Mouse (Mus musculus) embryo, embryonic 10.5 days (tissue): ENCODE measurements around the gene Osbpl8.
"Not testable (repeated sequence)": the region's sequence is repeated elsewhere in the genome, so short reads cannot be mapped to it uniquely, and the experiment has no call there.

Source experiments
- DNase-seq: peaks from one replicate; pipeline ENCODE4 v3.0.0-alpha.2; 2015; ENCODE audit warnings: low spot score

The Osbpl8 gene

DNA sequence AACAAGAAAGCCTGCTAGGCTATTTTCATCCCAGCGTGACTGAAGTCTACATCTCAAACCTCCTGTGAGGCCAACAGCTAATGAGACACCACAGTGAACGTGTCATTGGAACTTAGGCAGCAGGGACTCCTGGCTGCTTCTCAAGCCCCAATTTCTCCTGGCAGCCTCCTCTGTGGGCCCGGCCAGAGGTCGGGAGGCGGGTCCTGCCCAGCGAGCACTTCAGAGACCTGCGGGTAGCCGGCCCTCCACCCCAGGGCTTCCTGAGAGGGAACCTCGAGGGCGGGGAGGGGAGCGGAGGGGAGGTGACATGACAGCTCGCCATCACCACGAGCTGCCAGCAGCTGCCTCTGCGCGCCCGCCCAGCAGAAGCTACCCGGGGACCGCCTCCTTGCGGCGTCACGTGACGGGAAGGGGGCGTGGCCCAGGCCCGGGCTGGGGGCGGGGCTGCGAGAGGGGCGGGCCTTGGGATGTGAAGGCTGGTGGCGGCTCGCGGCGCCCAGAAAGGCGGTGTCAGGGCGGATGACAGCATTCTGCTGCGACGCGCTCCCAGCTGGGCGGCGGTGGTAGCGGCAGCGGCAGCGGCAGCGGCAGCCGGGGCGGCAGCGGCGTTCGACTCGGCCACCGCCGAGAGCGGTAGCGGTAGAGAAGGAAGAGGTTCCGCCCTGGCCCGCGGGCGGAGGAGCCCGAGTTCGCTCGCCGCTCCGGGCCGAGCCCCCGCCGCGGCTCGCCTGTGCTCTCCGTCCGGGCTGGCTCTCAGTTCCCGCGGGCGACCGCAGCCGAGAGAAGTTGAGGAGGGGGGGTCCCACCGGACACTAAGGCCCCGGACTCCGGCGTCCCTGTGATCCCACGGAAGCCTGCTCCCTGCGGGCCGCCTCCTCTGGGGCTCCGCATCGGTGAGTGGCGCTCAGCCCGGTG is at the start of gene Osbpl8:
Gene Osbpl8 (plus strand): TSS at position 449 of the 915 bp plus-strand sequence.
- peak; percentile 95 for DNase-seq

DNA sequence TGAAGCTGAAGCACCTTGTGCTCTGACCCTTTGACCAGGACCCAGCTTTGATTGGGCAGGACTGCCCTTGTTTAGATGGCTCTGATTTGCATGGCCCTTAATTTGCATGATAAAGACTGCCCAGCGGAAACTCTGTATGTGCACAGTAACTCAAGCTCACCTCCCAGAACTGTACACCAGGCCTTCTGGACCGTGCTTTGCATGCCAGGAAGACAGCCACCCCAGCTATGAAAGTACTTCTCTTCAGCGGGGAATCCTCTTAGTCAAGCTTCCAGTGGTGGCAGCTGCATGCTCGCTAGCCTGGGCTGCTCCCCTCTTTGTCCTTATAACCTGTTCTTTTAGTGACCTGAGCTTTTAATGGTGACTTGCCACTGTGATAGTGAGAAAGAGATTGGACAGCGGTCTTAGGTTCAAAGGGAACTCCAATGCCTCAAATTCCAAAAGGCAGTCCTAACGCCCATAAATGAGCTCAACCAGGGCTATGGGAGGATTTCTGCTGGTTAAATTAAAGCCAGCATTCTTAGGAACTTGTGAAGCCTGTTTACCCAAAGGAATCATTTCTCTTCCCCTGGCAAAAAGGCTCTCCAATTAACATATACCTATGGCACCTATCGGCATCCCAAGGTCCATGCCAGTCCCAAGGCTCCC is 47.2 kb upstream of the Osbpl8 start:
- DNase-seq, result peak; percentile 26

DNA sequence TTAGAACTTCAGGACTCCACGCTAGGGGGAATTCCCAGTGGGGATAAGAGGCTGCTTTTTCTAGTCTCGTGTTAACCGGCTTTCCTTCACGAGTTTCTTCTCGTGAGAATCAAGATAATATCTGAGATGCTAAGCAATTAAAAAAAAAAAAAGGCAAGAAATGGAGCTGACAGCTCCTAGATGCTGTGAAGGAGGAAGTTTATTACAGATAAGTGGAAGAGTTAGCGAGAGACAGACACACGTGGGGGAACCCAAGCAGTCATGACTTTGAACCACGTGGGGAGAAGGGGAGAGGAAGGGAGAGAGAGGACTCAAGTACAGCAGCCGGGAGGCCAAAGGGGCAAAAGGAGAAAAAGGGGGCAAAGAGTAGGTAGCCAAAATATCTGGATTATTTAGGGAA is 46.3 kb upstream of the Osbpl8 start:
- no peak for DNase-seq

DNA sequence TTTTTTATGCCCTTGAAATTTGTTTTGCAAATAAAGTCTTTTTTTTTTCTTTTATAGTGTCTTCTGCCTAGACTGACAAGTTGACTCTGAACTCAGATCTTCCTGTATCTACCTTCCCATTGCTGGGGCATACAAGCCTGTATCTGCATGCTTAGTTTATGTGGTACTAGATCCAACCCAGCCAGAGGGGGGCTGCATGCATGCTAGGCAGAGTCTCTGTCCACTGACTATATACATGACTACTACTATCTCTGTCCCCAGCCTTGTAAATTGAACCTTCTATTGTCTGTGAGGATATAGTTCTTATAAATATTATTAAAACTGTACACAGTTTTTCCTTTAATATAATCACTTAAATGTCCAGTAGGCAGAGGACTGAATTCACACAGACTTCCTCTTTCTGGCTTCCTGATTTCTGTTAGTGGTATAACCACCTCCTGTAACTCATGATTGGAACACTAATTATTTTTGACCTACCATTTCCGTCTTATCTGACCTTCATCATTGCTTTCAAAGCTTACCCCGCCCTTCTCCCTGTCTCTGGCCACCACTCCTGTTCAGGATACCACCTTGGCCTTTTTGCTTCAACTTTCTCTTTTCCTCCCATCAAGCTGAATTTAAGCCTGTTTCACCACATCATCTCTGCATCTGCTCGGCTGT is 45.4 kb upstream of the Osbpl8 start:
- no peak for DNase-seq

DNA sequence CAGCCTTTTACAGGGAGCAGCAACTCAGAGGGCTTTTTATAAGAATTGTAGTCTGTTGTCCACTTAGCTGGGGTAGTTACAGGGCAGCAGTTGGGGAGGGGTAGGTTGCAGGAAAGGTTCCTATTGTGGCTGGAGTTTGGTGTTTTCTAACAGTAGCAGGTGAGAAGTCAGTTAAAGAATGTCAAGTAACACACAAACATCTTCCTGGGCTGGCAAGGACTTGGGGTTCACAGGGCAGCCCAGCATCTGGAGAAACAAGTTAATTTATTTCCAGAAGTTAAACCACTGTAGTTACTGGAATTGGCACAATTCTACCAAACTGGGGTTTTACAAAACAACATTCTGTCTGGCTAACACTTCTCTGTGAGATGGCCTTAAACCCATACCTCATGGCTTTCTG is 44.8 kb upstream of the Osbpl8 start:
- no peak for DNase-seq

DNA sequence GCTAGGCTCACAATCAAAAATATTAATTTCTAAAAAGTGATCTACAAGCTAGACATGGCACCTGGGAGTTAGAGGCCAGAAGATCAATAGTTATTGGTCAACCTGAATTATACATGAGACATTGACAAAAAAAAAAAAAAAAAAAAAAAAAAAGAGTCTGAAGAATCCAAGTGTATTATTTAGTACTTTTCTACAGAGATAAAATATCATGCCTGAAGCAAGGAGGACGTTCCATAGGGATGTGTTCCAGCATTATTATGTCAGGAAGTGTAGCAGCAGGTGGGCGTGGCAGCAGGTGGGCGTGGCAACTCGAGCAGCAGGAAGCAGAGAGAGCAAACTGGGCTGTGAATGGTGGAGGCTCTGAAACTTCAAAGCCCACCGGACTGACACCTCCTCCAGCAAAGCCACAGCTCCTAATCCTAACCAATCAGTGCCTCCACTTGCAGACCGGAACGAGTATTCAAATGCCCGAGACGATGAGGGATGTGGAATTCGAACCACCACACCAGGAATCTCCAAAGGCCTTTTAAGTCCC is 41.6 kb upstream of the Osbpl8 start:
- DNase-seq, result no peak

DNA sequence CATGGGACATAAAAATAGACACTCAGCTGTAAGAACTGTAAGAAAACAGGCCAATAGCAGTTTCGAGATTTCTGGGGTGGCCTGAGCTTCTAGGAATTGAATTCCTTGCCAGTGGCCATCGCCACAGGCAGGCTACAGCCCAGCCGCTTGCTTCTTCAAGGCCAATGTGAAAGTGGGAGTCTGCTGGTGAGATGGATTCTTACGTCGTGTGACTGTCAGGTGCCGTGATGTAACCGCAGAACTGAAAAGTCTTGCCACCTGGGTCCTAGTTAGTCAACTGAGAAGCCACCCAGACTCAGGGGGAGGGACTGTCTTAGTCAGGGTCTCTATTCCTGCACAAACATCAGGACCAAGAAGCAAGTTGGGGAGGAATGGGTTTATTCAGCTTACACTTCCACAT is 40.4 kb upstream of the Osbpl8 start:
- no peak for DNase-seq

DNA sequence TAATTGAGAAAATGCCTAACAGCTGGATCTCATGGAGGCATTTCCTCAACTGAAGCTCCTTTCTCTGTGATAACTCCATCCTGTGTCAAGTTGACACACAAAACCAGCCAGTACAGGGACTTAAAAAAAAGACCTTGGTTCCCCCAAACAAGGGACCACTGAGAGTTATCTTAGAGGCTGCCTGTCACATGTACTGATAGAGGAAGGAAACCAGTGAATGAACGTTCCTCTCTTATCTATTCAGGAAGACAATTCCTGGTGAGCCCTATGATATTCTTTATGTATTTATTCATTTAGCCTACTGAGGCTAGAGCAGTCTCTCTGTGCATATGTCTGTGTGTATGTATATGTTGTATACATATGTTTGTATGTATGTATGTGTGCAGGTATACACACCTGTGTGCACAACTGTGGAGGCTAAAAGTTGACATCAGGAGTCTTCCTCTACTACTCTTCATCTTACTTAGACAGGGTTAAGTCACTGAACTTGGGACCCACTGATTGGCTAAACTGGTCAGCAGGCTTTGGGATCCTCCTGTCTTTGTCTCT is 39.7 kb upstream of the Osbpl8 start:
- DNase-seq, result no peak

DNA sequence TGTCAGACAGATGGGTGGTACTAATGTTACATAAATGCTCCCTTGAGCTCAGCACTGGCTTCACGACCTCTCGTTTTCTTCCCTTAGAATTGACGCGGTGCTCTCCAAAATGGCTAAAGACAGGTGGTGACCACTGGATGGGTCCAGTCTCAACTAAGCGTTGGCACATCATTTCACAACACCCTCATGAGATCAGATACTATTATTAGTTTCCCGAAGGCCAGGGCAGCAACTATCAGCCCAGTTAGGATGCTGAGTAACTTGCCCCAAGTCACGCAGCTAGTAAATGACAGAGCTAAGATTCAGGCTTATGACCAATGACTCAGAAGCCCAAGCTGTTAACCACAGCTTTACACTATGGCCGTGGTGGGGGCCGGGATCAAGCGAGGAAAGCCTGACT is 37.2 kb upstream of the Osbpl8 start:
- DNase-seq, result no peak

DNA sequence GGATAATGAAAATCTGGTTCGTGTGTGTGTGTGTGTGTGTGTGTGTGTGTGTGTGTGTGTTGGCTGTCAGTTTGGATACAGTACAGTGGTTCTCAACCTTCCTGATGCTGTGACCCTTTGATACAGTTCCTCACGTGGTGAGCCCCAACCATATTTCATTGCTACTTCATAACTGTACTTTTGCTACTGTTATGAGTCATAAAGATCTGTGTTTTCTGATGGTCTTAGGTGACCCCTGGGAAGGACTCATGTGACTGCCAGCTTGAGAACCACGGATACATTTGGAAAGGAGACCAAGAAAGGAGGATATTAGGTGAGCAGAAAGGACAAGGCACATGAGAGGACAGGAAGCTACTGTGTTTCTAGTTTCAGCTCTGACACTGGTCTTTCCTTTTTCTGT is 36.1 kb upstream of the Osbpl8 start:
- no peak for DNase-seq

DNA sequence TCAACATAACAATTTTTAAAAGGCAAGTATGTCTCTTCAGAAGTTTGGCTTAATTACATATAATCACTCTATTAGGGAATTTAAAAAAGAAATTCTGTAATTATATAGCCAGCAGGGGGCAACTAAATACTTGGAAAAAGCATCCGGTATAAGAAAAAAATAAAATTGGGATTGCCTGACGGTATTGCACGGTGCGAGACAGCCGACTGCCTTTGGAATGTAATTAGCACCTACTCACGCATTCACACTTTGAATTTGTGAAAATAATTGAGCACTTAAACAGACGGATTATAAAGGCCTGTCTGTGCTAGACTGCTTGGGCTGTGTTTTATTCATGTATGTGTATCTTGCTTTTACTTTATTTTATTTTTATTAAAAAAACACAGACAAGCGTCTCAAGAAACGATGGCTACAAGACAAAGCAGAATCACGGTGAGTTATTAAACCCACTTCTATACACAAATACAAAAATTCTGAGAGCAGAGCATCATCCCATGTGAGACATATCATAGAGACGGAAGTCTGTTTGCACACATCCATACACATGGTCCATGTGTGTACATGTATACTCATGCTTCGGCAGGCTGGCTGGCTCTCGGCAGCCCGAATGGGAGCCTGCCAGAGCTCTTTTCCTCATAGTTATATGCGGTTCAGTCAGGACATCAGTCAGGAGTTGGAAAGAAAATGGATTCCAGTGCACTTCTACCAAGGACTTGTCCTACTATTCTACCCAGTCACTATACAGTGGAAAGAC is 34.5 kb upstream of the Osbpl8 start:
- no peak for DNase-seq

DNA sequence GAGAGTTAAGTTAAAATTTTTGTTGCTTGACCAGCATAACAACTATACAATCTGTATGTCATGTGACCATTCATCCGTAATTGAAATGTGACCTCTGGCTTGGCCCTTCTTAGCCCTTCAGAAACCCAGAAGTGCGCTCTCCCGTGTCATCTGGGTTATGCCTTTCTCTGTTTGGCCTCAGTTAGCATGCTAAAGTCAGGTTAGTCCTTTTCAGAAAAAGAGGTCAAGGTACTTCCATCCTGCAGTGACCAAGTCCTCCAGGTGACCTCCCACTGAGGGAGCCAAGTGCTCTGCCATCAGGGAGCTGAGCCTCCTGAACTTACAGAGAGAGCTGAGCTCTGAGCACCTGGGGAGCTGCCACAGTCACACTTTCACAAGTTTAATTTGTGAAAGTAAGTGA is 33.7 kb upstream of the Osbpl8 start:
- no peak for DNase-seq

DNA sequence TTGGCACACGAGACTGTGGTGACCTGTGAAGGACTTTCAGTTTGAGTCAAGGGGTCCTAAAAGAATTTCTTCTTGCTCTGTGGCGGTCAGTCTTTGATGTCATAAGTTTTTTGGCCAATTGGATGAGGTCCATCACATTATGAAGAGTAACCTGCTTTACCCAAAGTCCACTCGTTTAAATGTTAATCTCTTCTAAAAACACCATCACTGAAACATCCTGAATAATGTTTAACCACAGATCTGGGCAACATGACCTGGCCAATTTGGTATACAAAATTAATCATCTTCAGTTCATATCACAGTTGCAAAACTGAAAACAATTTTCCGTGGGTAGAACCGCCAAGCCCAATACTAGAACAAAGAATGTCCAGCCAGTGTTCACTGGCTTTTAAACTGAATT is 31.3 kb upstream of the Osbpl8 start:
- DNase-seq, result no peak

DNA sequence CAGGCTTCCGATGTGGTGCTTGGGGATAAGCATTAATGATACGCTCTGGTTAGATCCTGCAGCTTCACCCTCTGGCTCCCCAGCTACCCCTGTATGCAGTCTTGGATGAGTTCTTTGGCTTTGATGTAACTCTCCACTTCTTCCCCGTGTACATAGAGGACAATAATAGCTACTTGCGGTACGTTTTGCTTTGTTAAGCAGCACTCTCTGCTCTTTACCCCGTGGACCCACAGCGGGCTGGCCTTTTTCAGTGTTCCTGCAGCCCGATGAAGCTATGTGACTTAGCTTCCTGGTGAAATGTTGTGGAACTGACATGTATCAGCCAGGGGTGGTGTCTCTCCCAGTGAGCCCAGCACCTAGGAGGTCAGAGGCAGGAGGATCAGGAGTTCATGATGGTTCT is 30.6 kb upstream of the Osbpl8 start:
- no peak for DNase-seq

DNA sequence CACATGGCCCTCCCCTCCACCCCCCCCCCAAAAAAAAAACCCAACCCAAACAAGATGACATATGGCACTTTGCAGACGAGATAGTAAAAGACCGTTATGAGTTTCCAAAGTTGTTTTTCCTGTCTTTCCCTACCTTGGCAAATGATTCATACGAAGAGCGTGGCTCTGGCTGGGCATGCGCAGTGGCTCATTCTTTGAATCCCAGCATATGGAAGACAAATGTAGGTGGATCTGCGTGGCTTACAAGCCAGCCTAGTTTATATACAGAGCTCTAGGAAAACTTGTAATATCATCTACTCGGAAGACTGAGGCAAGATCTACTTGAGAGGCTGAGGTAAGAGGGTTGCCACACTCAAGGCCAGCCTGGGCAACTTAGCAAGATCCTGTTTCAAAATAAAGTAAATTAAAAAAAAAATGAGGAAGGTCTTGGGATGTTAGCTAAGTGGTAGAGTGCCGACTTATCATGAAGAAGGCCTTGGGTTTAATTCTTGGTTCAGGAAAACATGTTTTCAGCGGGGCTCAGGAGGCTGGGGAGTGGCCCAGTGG is 30.1 kb upstream of the Osbpl8 start:
- DNase-seq, result no peak

DNA sequence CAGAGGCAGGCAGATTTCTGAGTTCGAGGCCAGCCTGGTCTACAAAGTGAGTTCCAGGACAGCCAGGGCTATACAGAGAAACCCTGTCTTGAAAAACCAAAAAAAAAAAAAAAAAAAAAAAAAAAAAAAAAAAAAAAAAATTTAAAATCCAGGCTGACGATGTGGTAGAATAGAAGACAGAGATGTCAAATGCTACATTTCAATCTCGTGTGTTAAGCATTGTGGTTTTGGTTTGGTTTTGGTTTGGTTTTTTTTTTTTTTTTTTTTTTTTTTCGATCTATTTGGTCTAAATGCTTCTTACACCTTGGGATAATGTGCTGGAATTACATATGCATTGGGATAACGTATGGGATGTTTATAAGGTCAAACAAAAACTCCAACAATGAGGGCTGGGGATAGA is 28.2 kb upstream of the Osbpl8 start:
- DNase-seq, result not testable (repeated sequence)

DNA sequence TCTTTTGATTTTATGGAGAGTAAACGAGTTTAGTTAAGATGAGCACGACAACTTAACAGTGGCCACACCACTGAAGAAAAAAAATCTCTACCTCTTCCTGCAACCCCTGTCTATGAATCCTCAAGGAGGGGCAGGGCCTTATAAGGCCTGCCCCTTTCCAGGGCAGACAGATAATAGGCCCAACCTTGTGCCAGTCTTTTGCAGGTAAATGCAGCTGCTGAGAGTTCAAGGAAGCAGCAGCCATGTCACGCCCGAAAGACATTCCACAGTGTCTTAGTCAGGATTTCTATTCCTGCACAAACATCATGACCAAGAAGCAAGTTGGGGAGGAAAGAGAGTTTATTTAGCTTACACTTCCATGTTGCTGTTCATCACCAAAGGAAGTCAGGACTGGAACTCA is 26.6 kb upstream of the Osbpl8 start:
- DNase-seq, result no peak

DNA sequence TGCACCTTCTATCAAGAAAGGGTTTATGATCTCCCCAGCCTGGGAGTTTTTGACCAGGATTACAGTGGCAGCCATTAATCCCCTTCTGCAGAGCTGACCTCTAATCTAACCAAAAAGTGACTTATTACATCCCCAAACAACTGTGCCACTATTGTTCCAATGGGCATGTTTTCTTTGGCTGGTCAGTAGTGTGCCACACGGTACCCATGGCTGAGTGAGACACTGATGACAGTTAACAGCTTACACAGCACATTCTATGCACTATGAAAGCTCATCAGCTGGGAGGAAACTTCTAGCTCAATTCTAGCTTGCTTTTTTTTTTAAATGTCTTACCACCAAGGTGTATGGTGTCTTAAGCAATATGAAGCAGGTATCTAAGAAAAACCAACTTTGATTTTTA is 25.4 kb upstream of the Osbpl8 start:
- no peak for DNase-seq

DNA sequence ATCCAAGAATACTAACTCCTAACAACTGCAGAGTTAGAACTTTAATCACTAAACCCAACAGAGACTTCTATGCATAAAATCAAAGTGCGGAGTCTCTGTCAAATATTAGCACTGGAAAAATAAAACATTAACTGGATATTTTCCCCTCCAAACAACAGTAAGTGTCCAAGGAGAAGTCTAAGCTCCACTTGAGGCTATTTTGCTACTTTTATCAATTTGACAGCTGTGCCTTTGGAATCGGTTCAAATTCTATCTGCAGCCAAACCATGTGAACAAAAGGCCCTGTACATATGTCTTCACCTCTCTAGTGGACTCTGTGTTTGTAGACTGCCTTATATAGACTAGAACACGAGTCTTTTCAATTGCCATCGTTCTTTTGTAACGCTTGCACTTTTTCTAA is 24.7 kb upstream of the Osbpl8 start:
- no peak for DNase-seq

DNA sequence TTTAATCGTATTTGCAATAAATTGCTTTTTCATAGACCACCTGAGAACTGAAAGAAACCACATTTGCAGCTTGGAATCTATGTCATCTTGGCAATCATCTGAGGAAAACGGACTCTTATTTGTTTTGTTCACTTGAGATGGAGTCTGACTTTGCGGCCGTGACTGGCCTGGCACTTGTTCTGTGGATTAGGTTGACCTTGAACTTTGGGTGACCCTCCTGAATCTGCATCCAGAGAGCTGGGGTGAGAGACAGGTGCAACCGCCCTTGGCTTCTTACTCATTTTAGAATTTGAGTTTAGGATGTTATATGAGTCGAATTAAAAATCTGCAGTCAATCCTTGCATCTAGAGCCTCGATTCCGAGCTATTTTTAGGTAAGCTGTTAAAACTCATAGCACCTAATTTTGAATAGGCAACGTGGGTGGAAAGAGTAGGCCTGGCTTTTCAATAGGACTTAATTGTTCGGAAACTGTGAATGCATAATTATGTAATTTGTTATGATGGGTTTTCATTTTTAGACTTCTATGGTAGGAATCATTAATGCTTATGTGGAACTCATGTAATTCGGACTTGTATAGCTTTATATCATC is 20.1 kb upstream of the Osbpl8 start:
- no peak for DNase-seq

DNA sequence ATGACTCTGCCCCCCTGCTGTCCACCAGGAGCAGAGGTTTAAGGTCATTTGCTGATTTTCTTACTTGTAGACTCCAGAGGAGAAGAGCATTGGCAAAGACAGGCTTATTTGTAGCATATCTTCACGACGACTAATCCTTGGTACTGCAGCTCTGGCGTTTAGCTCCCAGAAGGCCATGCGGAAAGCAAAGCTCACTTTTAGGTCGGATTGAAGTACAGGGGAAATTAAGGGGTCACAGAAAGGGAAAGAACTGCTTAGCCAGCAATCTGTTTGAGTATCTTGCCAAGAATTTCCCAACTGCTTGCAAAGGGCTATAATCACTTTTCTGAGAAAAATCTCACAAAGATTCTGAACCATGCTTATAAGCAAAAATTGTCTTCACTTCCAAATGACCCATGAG is 14.8 kb upstream of the Osbpl8 start:
- no peak for DNase-seq
